Mouse (Mus musculus): Measurements from ENCODE around the gene Oser1. TPM values are rescaled to one million over a fixed set of nuclear protein-coding genes. Genes with fewer than 3 reads are reported as not detected.

Gene Oser1
- polyA plus RNA-seq, 1 experiment from 2014 or later: 63.8 TPM

- no peak overlapping the region for H3K4me2 ChIP-seq (ENCODE audit: low read depth, low read length)
- peaks cover 14% of the 10 kb centered on the region for H3K27me3 ChIP-seq (ENCODE audit: control insufficient read depth, insufficient read depth, low read length)
- no peak overlapping the region for H3K4me3 ChIP-seq (ENCODE audit: low read length)
- WGBS: 38% methylated on average over 4 of the region's 4 CpGs
- H3K9ac ChIP-seq (ENCODE audit: low read length): no peak overlapping the region
- no peak overlapping the region for H3K27ac ChIP-seq (ENCODE audit: low read length)
- no peak for ATAC-seq (replicated peaks; ENCODE audit: extremely low read depth, insufficient read depth, low FRiP score)
- H3K36me3 ChIP-seq (ENCODE audit: control insufficient read depth, insufficient read depth): no peaks in the 10 kb centered on the region
- H3K9me3 ChIP-seq (replicated peaks; ENCODE audit: control insufficient read depth, low read length): no peaks in the 10 kb centered on the region
- peaks cover 4% of the 10 kb centered on the region for H3K4me1 ChIP-seq (ENCODE audit: control insufficient read depth, insufficient read depth, low read length)
These were observed 13.3 kb upstream of the Oser1 start for GRCm38 (mm10) chr2:163437800-163438199.

GRCm38 (mm10) chr2:163433971-163434370, 9.5 kb upstream of the Oser1 start:
- no peak overlapping the region for H3K4me2 ChIP-seq (ENCODE audit: low read depth, low read length)
- no peaks in the 10 kb centered on the region for H3K9me3 ChIP-seq (replicated peaks; ENCODE audit: control insufficient read depth, low read length)
- H3K36me3 ChIP-seq (ENCODE audit: control insufficient read depth, insufficient read depth): no peaks in the 10 kb centered on the region
- peaks cover 4% of the 10 kb centered on the region for H3K4me1 ChIP-seq (ENCODE audit: control insufficient read depth, insufficient read depth, low read length)
- no peak overlapping the region for H3K4me3 ChIP-seq (ENCODE audit: low read length)
- H3K27me3 ChIP-seq (ENCODE audit: control insufficient read depth, insufficient read depth, low read length): peaks cover 13% of the 10 kb centered on the region
- no peak for ATAC-seq (replicated peaks; ENCODE audit: extremely low read depth, insufficient read depth, low FRiP score)
- H3K27ac ChIP-seq (ENCODE audit: low read length): no peak overlapping the region
- 13% methylated on average over 4 of the region's 4 CpGs for WGBS
- H3K9ac ChIP-seq (ENCODE audit: low read length): no peak overlapping the region

- no peaks in the 10 kb centered on the region for H3K36me3 ChIP-seq (ENCODE audit: control insufficient read depth, insufficient read depth)
- no peak for ATAC-seq (replicated peaks; ENCODE audit: extremely low read depth, insufficient read depth, low FRiP score)
- H3K9ac ChIP-seq (ENCODE audit: low read length): no peak overlapping the region
- no peak overlapping the region for H3K27ac ChIP-seq (ENCODE audit: low read length)
- WGBS: 77% methylated on average over 9 of the region's 9 CpGs
- no peaks in the 10 kb centered on the region for H3K27me3 ChIP-seq (ENCODE audit: control insufficient read depth, insufficient read depth, low read length)
- H3K4me3 ChIP-seq (ENCODE audit: low read length): no peak overlapping the region
- no peak overlapping the region for H3K4me2 ChIP-seq (ENCODE audit: low read depth, low read length)
- H3K9me3 ChIP-seq (replicated peaks; ENCODE audit: control insufficient read depth, low read length): no peaks in the 10 kb centered on the region
- H3K4me1 ChIP-seq (ENCODE audit: control insufficient read depth, insufficient read depth, low read length): no peaks in the 10 kb centered on the region
These were observed 6.8 kb upstream of the Oser1 start for GRCm38 (mm10) chr2:163431289-163431688.

- ATAC-seq (replicated peaks; ENCODE audit: extremely low read depth, insufficient read depth, low FRiP score): no peak
- Histone ChIP-seq H3K4me3 (ENCODE audit: low read length) (no peak overlapping the region), H3K36me3 (ENCODE audit: control insufficient read depth, insufficient read depth) (no peaks in the 10 kb centered on the region), H3K4me2 (ENCODE audit: low read depth, low read length) (no peak overlapping the region), H3K4me1 (ENCODE audit: control insufficient read depth, insufficient read depth, low read length) (no peaks in the 10 kb centered on the region), H3K27me3 (ENCODE audit: control insufficient read depth, insufficient read depth, low read length) (no peaks in the 10 kb centered on the region), H3K9ac (ENCODE audit: low read length) (no peak overlapping the region), H3K27ac (ENCODE audit: low read length) (no peak overlapping the region), H3K9me3 (replicated peaks; ENCODE audit: control insufficient read depth, low read length) (no peaks in the 10 kb centered on the region)
- 33% methylated on average over 4 of the region's 4 CpGs for WGBS
These were observed 4.0 kb upstream of the Oser1 start for GRCm38 (mm10) chr2:163428346-163429011.

- H3K27me3 ChIP-seq (ENCODE audit: control insufficient read depth, insufficient read depth, low read length): no peaks in the 10 kb centered on the region
- no peak overlapping the region for H3K9ac ChIP-seq (ENCODE audit: low read length)
- H3K36me3 ChIP-seq (ENCODE audit: control insufficient read depth, insufficient read depth): no peaks in the 10 kb centered on the region
- peaks cover 19% of the 10 kb centered on the region for H3K4me1 ChIP-seq (ENCODE audit: control insufficient read depth, insufficient read depth, low read length)
- H3K27ac ChIP-seq (ENCODE audit: low read length): no peak overlapping the region
- H3K4me3 ChIP-seq (ENCODE audit: low read length): no peak overlapping the region
- no peak for ATAC-seq (replicated peaks; ENCODE audit: extremely low read depth, insufficient read depth, low FRiP score)
- no peak overlapping the region for H3K4me2 ChIP-seq (ENCODE audit: low read depth, low read length)
- 63% methylated on average over 9 of the region's 9 CpGs for WGBS
- H3K9me3 ChIP-seq (replicated peaks; ENCODE audit: control insufficient read depth, low read length): no peaks in the 10 kb centered on the region
These were observed 1.4 kb downstream of the Oser1 start for GRCm38 (mm10) chr2:163422895-163423660.

- Histone ChIP-seq H3K9ac (ENCODE audit: low read length) (peak overlapping the region; percentile 86), H3K36me3 (ENCODE audit: control insufficient read depth, insufficient read depth) (no peaks in the 10 kb centered on the region), H3K4me2 (ENCODE audit: low read depth, low read length) (peak overlapping the region; percentile 86), H3K9me3 (replicated peaks; ENCODE audit: control insufficient read depth, low read length) (no peaks in the 10 kb centered on the region), H3K27me3 (ENCODE audit: control insufficient read depth, insufficient read depth, low read length) (no peaks in the 10 kb centered on the region), H3K27ac (ENCODE audit: low read length) (peak overlapping the region; percentile 93), H3K4me1 (ENCODE audit: control insufficient read depth, insufficient read depth, low read length) (peaks cover 26% of the 10 kb centered on the region), H3K4me3 (ENCODE audit: low read length) (peak overlapping the region; percentile 99)
- ATAC-seq (replicated peaks; ENCODE audit: extremely low read depth, insufficient read depth, low FRiP score): no peak
- 14% methylated on average over 10 of the region's 10 CpGs for WGBS
These were observed 4.1 kb downstream of the Oser1 start for GRCm38 (mm10) chr2:163420366-163420886.

GRCm38 (mm10) chr2:163419346-163420045, 5.0 kb downstream of the Oser1 start:
- no peaks in the 10 kb centered on the region for H3K27me3 ChIP-seq (ENCODE audit: control insufficient read depth, insufficient read depth, low read length)
- H3K36me3 ChIP-seq (ENCODE audit: control insufficient read depth, insufficient read depth): peaks cover 5% of the 10 kb centered on the region; the same call in 1 of the 2 replicates
- peak overlapping the region; percentile 99 for H3K4me3 ChIP-seq (ENCODE audit: low read length)
- peak overlapping the region; percentile 94 for H3K9ac ChIP-seq (ENCODE audit: low read length)
- no peaks in the 10 kb centered on the region for H3K9me3 ChIP-seq (replicated peaks; ENCODE audit: control insufficient read depth, low read length)
- peak; percentile 99 for ATAC-seq (replicated peaks; ENCODE audit: extremely low read depth, insufficient read depth, low FRiP score)
- peak overlapping the region; percentile 94 for H3K4me2 ChIP-seq (ENCODE audit: low read depth, low read length)
- peaks cover 26% of the 10 kb centered on the region for H3K4me1 ChIP-seq (ENCODE audit: control insufficient read depth, insufficient read depth, low read length)
- peak overlapping the region; percentile 93 for H3K27ac ChIP-seq (ENCODE audit: low read length)
- WGBS: under 1% methylated on average over 62 of the region's 71 CpGs

- Histone ChIP-seq H3K27ac (ENCODE audit: low read length) (peak overlapping the region; percentile 83), H3K4me3 (ENCODE audit: low read length) (peak overlapping the region; percentile 99), H3K36me3 (ENCODE audit: control insufficient read depth, insufficient read depth) (peaks cover 9% of the 10 kb centered on the region), H3K9ac (ENCODE audit: low read length) (peak overlapping the region; percentile 94), H3K27me3 (ENCODE audit: control insufficient read depth, insufficient read depth, low read length) (no peaks in the 10 kb centered on the region), H3K4me1 (ENCODE audit: control insufficient read depth, insufficient read depth, low read length) (peaks cover 26% of the 10 kb centered on the region), H3K4me2 (ENCODE audit: low read depth, low read length) (peak overlapping the region; percentile 94), H3K9me3 (replicated peaks; ENCODE audit: control insufficient read depth, low read length) (no peaks in the 10 kb centered on the region)
- peak; percentile 44 for ATAC-seq (replicated peaks; ENCODE audit: extremely low read depth, insufficient read depth, low FRiP score)
- under 1% methylated on average over 50 of the region's 50 CpGs for WGBS
These were observed 5.6 kb downstream of the Oser1 start for GRCm38 (mm10) chr2:163418841-163419345.
